Mouse (Mus musculus) erythroblast, embryonic 14.5 days (primary cell): ENCODE data around the gene Smchd1.

Experiments used
- GATA1 ChIP-seq: IDR thresholded peaks from 2 replicates; pipeline ENCODE4 v1.6.1; 2012; ENCODE audit warnings: low read length, inconsistent platforms, mixed read lengths
- TAL1 ChIP-seq: IDR thresholded peaks from 3 replicates; pipeline ENCODE4 v1.6.1; 2012; ENCODE audit warnings: low read length, inconsistent platforms, mixed read lengths

DNA sequence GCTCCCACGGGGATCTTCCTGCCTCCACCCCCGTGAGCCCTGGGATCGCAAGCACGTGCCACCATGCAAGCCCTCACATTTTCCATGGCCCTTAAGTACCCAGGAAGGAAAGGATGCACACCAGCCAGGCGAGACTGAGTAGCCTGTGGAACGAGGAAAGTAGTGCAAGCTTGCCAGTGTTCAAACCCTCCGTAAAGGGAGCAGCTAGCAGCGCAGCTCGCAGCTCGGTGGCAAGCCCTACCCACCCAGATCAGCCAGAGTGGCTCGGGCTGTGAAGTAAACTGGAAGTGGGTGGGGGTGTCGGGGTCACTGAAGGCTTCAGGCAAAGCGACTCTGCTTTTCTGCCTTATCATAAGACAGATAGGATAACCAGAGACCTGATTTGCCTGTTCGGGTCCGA is 142.8 kb downstream of the Smchd1 start:
- TF ChIP-seq TAL1 (no peak), GATA1 (no peak)
